Mouse (Mus musculus): ENCODE measurements around the gene Cstf3. TPM values are rescaled to one million over a fixed set of nuclear protein-coding genes. Genes with fewer than 3 reads are reported as not detected.
A peak's percentile ranks its signal among the peaks of the same experiment; 100 is the strongest.

The Cstf3 gene
- total and polyA plus RNA-seq, 3 experiments: 17.3 to 50.6 (median 50.3) TPM

- no peak for TF ChIP-seq ZMIZ1 (IDR thresholded peaks at IDR 0.05; ENCODE audit: low read depth, low read length)
- TF ChIP-seq ELF1 (IDR thresholded peaks at IDR 0.05; ENCODE audit: low read depth, low read length): peak; percentile 14; the same call in 1 of the 2 replicates
- peak; percentile 84 for TF ChIP-seq ZC3H11A (IDR thresholded peaks at IDR 0.05; ENCODE audit: low read depth, low read length)
- TF ChIP-seq E2F4 (IDR thresholded peaks at IDR 0.05; ENCODE audit: insufficient replicate concordance, low read depth, low read length): no peak
- TF ChIP-seq POLR2A (IDR thresholded peaks at IDR 0.05; ENCODE audit: low read depth, low read length): no peak
- no peak for TF ChIP-seq UBTF (IDR thresholded peaks at IDR 0.05; ENCODE audit: low read depth, low read length)
- no peak for TF ChIP-seq TBP (conservative IDR thresholded peaks at IDR 0.05; ENCODE audit: low read depth, low read length)
- peak; percentile 25; the same call in 1 of the 2 replicates for TF ChIP-seq TCF12 (IDR thresholded peaks at IDR 0.05; ENCODE audit: low read depth, low read length)
These were observed 95.1 kb downstream of the Cstf3 start (continued) for GRCm38 (mm10) chr2:104685418-104685817.

- no peaks in the 10 kb centered on the region for H3K9me3 ChIP-seq (replicated peaks; ENCODE audit: low read length)
- H3K9ac ChIP-seq (ENCODE audit: insufficient read depth, low read depth): no peak overlapping the region
- H3K27me3 ChIP-seq (replicated peaks): no peaks in the 10 kb centered on the region
- no peaks in the 10 kb centered on the region for H3K79me2 ChIP-seq (replicated peaks; ENCODE audit: control insufficient read depth, extremely low read depth, insufficient read depth, poor library complexity, severe bottlenecking)
- H3K27ac ChIP-seq (ENCODE audit: insufficient read depth, low read depth): no peak overlapping the region; the same call in 1 of the 2 replicates
- no peaks in the 10 kb centered on the region for H3K36me3 ChIP-seq (replicated peaks in 1 of 2; ENCODE audit: control insufficient read depth in 1 of 2, insufficient read depth in 1 of 2, low read length in 1 of 2)
- in situ Hi-C loops (cut with MboI; ENCODE audit: low pct_ligation_motif_present, low pct_unique_long_range_greater_than_20kb, low sequenced_read_pairs) (loop anchor here (10.0 kb wide), 1 partner anchor 58 kb away; the partner anchor contains the start of gene Depdc7), dilution Hi-C loops (cut with MboI; ENCODE audit: extremely low pct_ligation_motif_present, extremely low pct_unique_long_range_greater_than_20kb, low sequenced_read_pairs) (no loop called here)
- no peak overlapping the region for H3K4me3 ChIP-seq (replicated peaks in 1 of 3; ENCODE audit: low read depth in 2 of 3, low read length in 2 of 3, poor library complexity in 1 of 3)
- DNase-seq (ENCODE audit: extremely low read depth): peak; percentile 67
- TF ChIP-seq MEF2A (IDR thresholded peaks at IDR 0.05; ENCODE audit: borderline replicate concordance, low read depth, low read length) (peak; percentile 37; the same call in 1 of the 2 replicates), MAZ (IDR thresholded peaks at IDR 0.05; ENCODE audit: low read depth, low read length) (no peak), IRF4 (IDR thresholded peaks at IDR 0.05; ENCODE audit: low read depth, low read length) (0 out of 2 replicates have a peak, but pooled peaks have one; percentile 34), NRF1 (IDR thresholded peaks at IDR 0.05; ENCODE audit: low read depth, low read length) (no peak), RCOR1 (conservative IDR thresholded peaks at IDR 0.05; ENCODE audit: low read depth, low read length) (no peak), SMC3 (IDR thresholded peaks at IDR 0.05; ENCODE audit: low read depth, low read length) (no peak), MYC (IDR thresholded peaks at IDR 0.05; ENCODE audit: low read depth, low read length) (no peak), EP300 (IDR thresholded peaks at IDR 0.05; ENCODE audit: low read length) (peak; percentile 49; the same call in 1 of the 2 replicates), E2F4 (IDR thresholded peaks at IDR 0.05; ENCODE audit: insufficient replicate concordance, low read depth, low read length) (no peak)
- H3K4me1 ChIP-seq (ENCODE audit: control insufficient read depth in 1 of 2, insufficient read depth in 2 of 2): peaks cover 9 to 52% of the 10 kb centered on the region in 2 experiments; a peak in 3 of 4 replicates
- no peak overlapping the region; the same call in 1 of the 2 replicates for H3K4me2 ChIP-seq (ENCODE audit: insufficient read depth, low read depth, poor library complexity, severe bottlenecking)
These were observed 96.9 kb downstream of the Cstf3 start for GRCm38 (mm10) chr2:104687261-104687660.

- no peaks in the 10 kb centered on the region for H3K36me3 ChIP-seq (replicated peaks in 1 of 2; ENCODE audit: control insufficient read depth in 1 of 2, insufficient read depth in 1 of 2, low read length in 1 of 2)
- no peak overlapping the region for H3K9ac ChIP-seq (ENCODE audit: insufficient read depth, low read depth)
- H3K4me3 ChIP-seq (replicated peaks in 1 of 3; ENCODE audit: low read depth in 2 of 3, low read length in 2 of 3, poor library complexity in 1 of 3): no peak overlapping the region
- no peak for TF ChIP-seq ELF1 (IDR thresholded peaks at IDR 0.05; ENCODE audit: low read depth, low read length)
- TF ChIP-seq ZKSCAN1 (IDR thresholded peaks at IDR 0.05; ENCODE audit: borderline replicate concordance, low read depth, low read length): no peak
- TF ChIP-seq HCFC1 (IDR thresholded peaks at IDR 0.05; ENCODE audit: low read depth, low read length): no peak
- no peak for TF ChIP-seq ZNF384 (IDR thresholded peaks at IDR 0.05; ENCODE audit: low read depth, low read length)
- no peak for TF ChIP-seq CTCF (conservative IDR thresholded peaks at IDR 0.05 in 1 of 2, IDR thresholded peaks at IDR 0.05 in 1 of 2; ENCODE audit: low read depth in 2 of 2, low read length in 2 of 2)
- in situ Hi-C loops (cut with MboI; ENCODE audit: low pct_ligation_motif_present, low pct_unique_long_range_greater_than_20kb, low sequenced_read_pairs) (loop anchor here (10.0 kb wide), 1 partner anchor 56 kb away; the partner anchor contains the start of gene Depdc7), dilution Hi-C loops (cut with MboI; ENCODE audit: extremely low pct_ligation_motif_present, extremely low pct_unique_long_range_greater_than_20kb, low sequenced_read_pairs) (no loop called here)
- H3K9me3 ChIP-seq (replicated peaks; ENCODE audit: low read length): no peaks in the 10 kb centered on the region
- H3K4me2 ChIP-seq (ENCODE audit: insufficient read depth, low read depth, poor library complexity, severe bottlenecking): no peak overlapping the region
- H3K27ac ChIP-seq (ENCODE audit: insufficient read depth, low read depth): no peak overlapping the region
- no peaks in the 10 kb centered on the region for H3K79me2 ChIP-seq (replicated peaks; ENCODE audit: control insufficient read depth, extremely low read depth, insufficient read depth, poor library complexity, severe bottlenecking)
- peaks cover 9 to 57% of the 10 kb centered on the region in 2 experiments for H3K4me1 ChIP-seq (ENCODE audit: control insufficient read depth in 1 of 2, insufficient read depth in 2 of 2)
- no peaks in the 10 kb centered on the region for H3K27me3 ChIP-seq (replicated peaks)
- DNase-seq (ENCODE audit: extremely low read depth): no peak
These were observed 98.0 kb downstream of the Cstf3 start for GRCm38 (mm10) chr2:104688321-104688720.
